Mouse (Mus musculus): Measurements from ENCODE around the gene Adh6a. TPM values are rescaled to one million over a fixed set of nuclear protein-coding genes. Genes with fewer than 3 reads are reported as not detected.

Adh6a gene
- 1.7 and 2.3 TPM in 2 replicates for polyA plus RNA-seq (2015; fragmentation: Nextera tagmentation; extraction: Ambion mirVana)

DNA sequence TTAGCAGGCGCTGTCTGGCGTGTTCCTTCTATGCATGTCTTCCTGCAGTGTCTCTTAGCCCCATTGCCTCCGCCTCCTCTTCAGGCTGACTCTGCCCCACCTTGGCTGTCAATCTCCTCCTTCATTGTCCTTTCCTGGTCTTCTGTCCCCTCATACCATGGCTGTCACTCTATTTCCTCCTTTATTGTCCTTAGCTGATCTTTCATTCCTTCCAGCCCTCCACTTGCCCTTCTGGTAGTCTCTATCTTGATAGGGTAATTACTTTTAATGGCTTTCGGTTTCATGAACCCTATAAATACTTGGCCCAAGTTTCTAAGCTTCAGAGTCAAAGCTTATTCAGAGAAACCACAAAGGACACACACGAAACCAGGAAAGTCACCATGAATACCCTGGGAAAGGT is at the start of gene Adh6a:
Gene Adh6a (plus strand): TSS at position 322 of the 400 bp plus-strand sequence.
- H3K4me3 ChIP-seq (replicated peaks): no peak within 1 kb of the TSS
- H3K4me2 ChIP-seq (replicated peaks): no peak within 1 kb of the TSS
- H3K9ac ChIP-seq: no peak within 1 kb of the TSS
- ATAC-seq: peak; percentile 84
- no peaks in the 10 kb centered on the region for H3K9me3 ChIP-seq
- H3K27me3 ChIP-seq (replicated peaks): no peaks in the 10 kb centered on the region
- no peaks in the 10 kb centered on the region for H3K36me3 ChIP-seq
- H3K27ac ChIP-seq: no peak within 1 kb of the TSS
- WGBS: 78% methylated on average over 5 of the region's 5 CpGs
- H3K4me1 ChIP-seq (replicated peaks): no peaks in the 10 kb centered on the region

DNA sequence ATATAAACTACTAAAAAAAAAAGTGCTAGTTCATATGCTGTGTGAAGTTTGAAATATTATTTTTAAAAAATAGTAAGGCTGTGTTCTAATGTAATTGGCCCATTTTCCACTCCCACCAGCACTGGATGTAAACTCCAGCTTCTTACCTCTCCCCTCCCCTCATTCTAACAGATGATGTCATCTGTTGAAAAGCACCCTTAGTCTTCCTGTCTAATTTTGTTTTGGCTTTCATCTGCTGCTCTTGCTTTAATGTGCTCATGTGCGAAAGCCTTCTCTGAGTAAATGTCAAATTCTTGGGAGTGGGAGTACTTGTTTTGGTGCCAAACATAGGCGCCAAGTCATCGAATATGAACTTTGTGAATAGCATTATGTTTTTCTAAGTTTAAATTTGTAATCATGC is 48.4 kb upstream of the Adh6a start:
- Histone ChIP-seq H3K9me3 (no peaks in the 10 kb centered on the region), H3K36me3 (no peaks in the 10 kb centered on the region), H3K27ac (no peak overlapping the region), H3K4me2 (replicated peaks) (no peak overlapping the region), H3K9ac (no peak overlapping the region), H3K27me3 (replicated peaks) (no peaks in the 10 kb centered on the region), H3K4me3 (replicated peaks) (no peak overlapping the region), H3K4me1 (replicated peaks) (no peaks in the 10 kb centered on the region)
- no peak for ATAC-seq
- 73% methylated on average over 3 of the region's 3 CpGs for WGBS

DNA sequence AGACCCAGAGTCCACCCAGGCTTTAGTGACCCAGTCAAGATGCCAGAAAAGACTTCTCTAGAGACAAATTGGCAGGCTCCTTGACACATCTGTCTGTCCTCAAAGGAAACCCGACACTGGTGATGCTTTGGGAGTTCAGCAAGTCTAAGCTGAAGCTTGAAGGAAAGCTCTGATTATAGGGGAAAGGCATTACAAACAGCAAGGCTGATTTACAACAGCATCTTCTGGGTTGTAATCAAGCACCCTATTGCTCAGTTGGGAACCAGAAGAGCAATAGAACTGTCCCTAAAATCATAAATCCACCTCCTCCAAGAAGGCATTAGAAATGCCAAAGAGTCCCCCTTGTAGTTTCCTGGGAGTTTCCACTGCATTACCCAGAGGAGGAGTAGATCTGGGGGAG is 42.6 kb upstream of the Adh6a start:
- no peak for ATAC-seq
- Histone ChIP-seq H3K9me3 (no peaks in the 10 kb centered on the region), H3K4me2 (replicated peaks) (no peak overlapping the region), H3K27ac (no peak overlapping the region), H3K36me3 (no peaks in the 10 kb centered on the region), H3K9ac (no peak overlapping the region), H3K4me3 (replicated peaks) (no peak overlapping the region), H3K4me1 (replicated peaks) (no peaks in the 10 kb centered on the region), H3K27me3 (replicated peaks) (no peaks in the 10 kb centered on the region)
- 24% methylated on average over 1 of the region's 1 CpGs for WGBS

DNA sequence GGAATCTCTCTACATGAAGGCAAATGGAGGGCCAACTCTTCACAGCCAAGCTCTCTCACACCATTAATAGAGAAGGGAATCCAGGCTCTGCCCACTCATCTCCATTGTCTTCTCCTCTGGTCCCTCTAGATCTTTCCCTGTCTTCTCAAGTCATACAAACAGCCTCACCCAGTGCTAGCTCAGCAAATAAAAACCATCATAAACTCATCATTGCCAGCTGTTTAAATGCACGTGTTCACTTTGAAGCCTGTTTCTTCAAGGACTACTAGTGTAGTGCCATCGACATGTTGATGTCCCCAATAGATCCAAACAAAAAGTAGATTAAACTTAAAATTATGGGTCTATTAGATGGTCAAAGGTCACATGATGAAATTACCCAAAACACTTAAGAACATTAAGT is 41.8 kb upstream of the Adh6a start:
- no peak overlapping the region for H3K4me3 ChIP-seq (replicated peaks)
- H3K27me3 ChIP-seq (replicated peaks): no peaks in the 10 kb centered on the region
- WGBS: 54% methylated on average over 2 of the region's 2 CpGs
- H3K36me3 ChIP-seq: no peaks in the 10 kb centered on the region
- H3K9me3 ChIP-seq: no peaks in the 10 kb centered on the region
- H3K9ac ChIP-seq: no peak overlapping the region
- ATAC-seq: no peak
- no peak overlapping the region for H3K27ac ChIP-seq
- H3K4me1 ChIP-seq (replicated peaks): no peaks in the 10 kb centered on the region
- H3K4me2 ChIP-seq (replicated peaks): no peak overlapping the region

DNA sequence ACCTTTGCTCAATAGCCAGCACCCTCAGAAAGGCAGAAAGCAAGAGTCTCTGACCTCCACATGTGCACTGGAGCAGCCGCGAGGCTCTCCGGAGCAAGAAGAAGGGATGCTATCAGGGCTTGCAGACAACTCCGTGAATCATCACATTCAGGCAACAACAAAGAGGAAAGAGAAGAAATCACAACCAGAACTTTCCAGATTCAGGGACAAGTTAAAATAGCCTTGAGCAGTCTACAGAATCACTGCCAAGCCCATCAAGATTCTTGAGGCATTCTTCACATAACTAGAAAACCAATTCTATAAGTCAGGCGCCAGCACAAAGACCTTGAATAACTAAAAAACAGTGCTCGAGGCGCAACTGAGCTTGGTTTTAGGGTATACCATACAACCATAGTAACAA is 40.0 kb upstream of the Adh6a start:
- H3K9ac ChIP-seq: no peak overlapping the region
- peaks cover 8% of the 10 kb centered on the region; the same call in 1 of the 2 replicates for H3K4me1 ChIP-seq (replicated peaks)
- no peaks in the 10 kb centered on the region for H3K36me3 ChIP-seq
- no peak for ATAC-seq
- WGBS: 87% methylated on average over 7 of the region's 7 CpGs
- H3K9me3 ChIP-seq: no peaks in the 10 kb centered on the region
- H3K4me2 ChIP-seq (replicated peaks): no peak overlapping the region
- no peaks in the 10 kb centered on the region for H3K27me3 ChIP-seq (replicated peaks)
- H3K27ac ChIP-seq: no peak overlapping the region
- H3K4me3 ChIP-seq (replicated peaks): no peak overlapping the region

DNA sequence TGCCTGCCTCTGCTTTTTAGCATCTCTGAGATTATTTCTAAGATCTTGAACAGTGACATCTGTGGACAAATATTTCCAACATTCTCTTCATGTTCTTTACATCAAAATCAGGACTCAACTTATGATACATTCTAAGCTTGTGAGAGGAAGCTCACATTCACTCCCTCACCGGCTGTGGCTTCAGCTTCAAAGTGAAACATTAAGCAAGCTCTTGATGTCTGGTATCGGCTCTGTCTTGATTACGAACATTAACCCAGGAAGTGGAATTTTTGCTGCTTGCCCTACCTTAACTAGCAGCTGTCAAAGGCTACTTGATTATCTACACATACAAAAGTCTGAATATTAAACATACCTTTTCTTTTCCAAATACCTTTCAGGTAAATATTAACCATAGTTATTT is 38.0 kb upstream of the Adh6a start:
- no peak for ATAC-seq
- Histone ChIP-seq H3K27ac (no peak overlapping the region), H3K4me3 (replicated peaks) (no peak overlapping the region), H3K27me3 (replicated peaks) (no peaks in the 10 kb centered on the region), H3K36me3 (no peaks in the 10 kb centered on the region), H3K4me1 (replicated peaks) (peaks cover 8% of the 10 kb centered on the region; the same call in 1 of the 2 replicates), H3K9me3 (no peaks in the 10 kb centered on the region), H3K4me2 (replicated peaks) (no peak overlapping the region), H3K9ac (no peak overlapping the region)
- 55% methylated on average over 3 of the region's 3 CpGs for WGBS

DNA sequence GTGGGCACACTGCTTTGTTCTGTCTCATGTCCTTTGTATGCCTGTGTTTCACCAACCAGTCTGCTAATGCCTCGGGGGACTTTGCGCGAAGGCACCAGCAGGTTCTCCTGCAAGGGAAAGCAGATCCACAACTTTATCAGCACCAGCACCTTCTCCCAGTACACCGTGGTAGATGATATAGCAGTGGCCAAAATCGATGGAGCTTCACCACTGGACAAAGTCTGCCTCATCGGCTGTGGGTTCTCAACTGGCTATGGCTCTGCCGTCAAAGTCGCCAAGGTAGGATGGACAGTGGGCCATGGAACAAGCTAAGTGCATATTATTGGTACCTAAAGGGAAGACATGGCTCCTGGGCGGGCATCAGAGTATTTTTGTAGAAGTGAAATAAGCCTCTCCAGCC is 30.5 kb upstream of the Adh6a start:
- no peaks in the 10 kb centered on the region for H3K36me3 ChIP-seq
- H3K9ac ChIP-seq: no peak overlapping the region
- 95% methylated on average over 9 of the region's 9 CpGs for WGBS
- peaks cover 1% of the 10 kb centered on the region; the same call in 1 of the 2 replicates for H3K4me1 ChIP-seq (replicated peaks)
- no peaks in the 10 kb centered on the region for H3K27me3 ChIP-seq (replicated peaks)
- no peaks in the 10 kb centered on the region for H3K9me3 ChIP-seq
- no peak overlapping the region for H3K4me3 ChIP-seq (replicated peaks)
- ATAC-seq: no peak
- H3K27ac ChIP-seq: no peak overlapping the region
- no peak overlapping the region for H3K4me2 ChIP-seq (replicated peaks)

DNA sequence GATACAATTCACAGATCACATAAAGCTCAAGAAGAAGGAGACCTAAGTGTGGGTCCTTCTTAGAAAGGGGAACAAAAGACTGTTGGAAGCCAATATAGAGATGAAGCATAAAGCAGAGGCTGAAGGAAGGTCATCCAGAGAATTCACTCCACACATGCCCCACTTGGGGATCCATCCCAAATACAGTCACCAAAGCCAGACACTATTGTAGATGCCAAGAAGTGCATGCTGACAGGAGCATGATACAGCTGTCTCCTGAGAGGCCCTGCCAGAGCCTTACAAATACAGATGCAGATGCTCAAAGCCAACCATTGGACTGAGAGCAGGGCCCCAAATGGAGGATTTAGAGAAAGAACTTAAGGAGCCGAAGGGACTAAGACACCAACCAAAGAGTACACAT is 29.3 kb upstream of the Adh6a start:
- H3K36me3 ChIP-seq: no peaks in the 10 kb centered on the region
- no peak overlapping the region for H3K27ac ChIP-seq
- H3K27me3 ChIP-seq (replicated peaks): no peaks in the 10 kb centered on the region
- no peaks in the 10 kb centered on the region for H3K9me3 ChIP-seq
- 90% methylated on average over 1 of the region's 1 CpGs for WGBS
- H3K4me1 ChIP-seq (replicated peaks): no peaks in the 10 kb centered on the region
- no peak overlapping the region for H3K4me3 ChIP-seq (replicated peaks)
- no peak overlapping the region for H3K9ac ChIP-seq
- H3K4me2 ChIP-seq (replicated peaks): no peak overlapping the region
- no peak for ATAC-seq

DNA sequence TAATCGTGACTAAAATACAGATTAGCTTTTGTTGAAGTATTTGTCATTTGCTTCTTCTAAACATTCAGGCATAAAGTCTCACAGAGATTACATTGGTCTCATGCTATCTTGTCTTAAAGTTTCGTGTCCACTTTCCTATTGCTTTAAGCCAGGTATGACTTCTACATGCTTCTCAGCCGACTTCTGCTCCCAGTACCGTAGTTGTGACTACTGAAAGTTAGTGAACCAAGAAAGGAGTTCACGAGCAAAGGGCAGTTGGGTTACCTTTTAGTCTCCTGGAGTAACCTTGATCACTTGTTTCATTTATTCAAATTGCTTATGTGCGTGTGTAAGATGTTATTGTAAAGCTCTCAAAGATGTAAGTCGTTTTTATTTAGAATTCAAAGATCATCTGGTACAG is 27.1 kb upstream of the Adh6a start:
- H3K9me3 ChIP-seq: no peaks in the 10 kb centered on the region
- WGBS: 91% methylated on average over 7 of the region's 7 CpGs
- no peak overlapping the region for H3K9ac ChIP-seq
- no peaks in the 10 kb centered on the region for H3K4me1 ChIP-seq (replicated peaks)
- H3K4me2 ChIP-seq (replicated peaks): no peak overlapping the region
- H3K27me3 ChIP-seq (replicated peaks): no peaks in the 10 kb centered on the region
- H3K4me3 ChIP-seq (replicated peaks): no peak overlapping the region
- H3K27ac ChIP-seq: no peak overlapping the region
- no peak for ATAC-seq
- H3K36me3 ChIP-seq: no peaks in the 10 kb centered on the region

DNA sequence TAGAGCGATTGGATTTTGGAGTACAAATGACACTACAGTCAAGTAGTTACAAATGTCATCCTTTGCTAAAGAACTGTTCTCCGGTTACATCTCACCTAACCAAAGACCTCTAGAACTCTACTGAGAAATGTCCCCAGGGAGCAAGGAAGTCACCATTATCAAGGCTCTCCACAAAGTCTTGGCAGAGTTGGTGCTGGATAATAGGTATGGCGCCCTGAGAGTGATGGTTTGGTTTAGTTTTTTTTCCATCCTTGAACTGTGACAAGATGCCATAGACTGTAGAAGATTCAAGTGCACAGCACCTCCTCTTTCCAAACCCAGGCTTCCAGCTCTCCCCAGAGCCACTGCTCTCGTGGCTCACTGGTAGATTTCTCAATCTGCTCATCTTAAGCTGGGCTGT is 25.4 kb upstream of the Adh6a start:
- ATAC-seq: no peak

DNA sequence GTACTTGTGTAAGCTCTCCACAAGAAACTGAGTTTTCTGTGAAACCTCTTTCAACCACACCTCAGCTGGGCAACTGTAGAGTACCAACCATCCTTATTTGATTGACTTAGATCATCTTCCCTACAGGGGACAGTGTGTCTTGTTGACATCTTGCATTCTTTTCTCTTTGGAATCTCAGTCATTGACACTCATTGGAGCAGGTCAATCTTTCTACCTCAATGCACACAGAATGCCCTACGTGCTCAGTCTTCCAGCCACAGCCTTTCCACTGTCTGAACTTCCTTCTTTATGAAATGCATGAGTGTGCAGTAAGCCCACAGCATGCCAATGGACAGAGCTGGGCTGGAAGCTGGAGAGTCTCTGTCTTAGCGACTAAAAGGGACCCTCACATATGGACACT is 22.4 kb upstream of the Adh6a start:
- no peaks in the 10 kb centered on the region for H3K4me1 ChIP-seq (replicated peaks)
- H3K4me3 ChIP-seq (replicated peaks): no peak overlapping the region
- H3K27me3 ChIP-seq (replicated peaks): no peaks in the 10 kb centered on the region
- H3K9me3 ChIP-seq: no peaks in the 10 kb centered on the region
- no peak overlapping the region for H3K4me2 ChIP-seq (replicated peaks)
- no peak overlapping the region for H3K9ac ChIP-seq
- no peak for ATAC-seq
- H3K27ac ChIP-seq: no peak overlapping the region
- 79% methylated on average over 2 of the region's 2 CpGs for WGBS
- no peaks in the 10 kb centered on the region for H3K36me3 ChIP-seq

More for the DNA sequence above, 25.4 kb upstream of the Adh6a start:
- H3K36me3 ChIP-seq: no peaks in the 10 kb centered on the region
- H3K4me1 ChIP-seq (replicated peaks): no peaks in the 10 kb centered on the region
- no peaks in the 10 kb centered on the region for H3K27me3 ChIP-seq (replicated peaks)
- H3K4me2 ChIP-seq (replicated peaks): no peak overlapping the region
- H3K9ac ChIP-seq: no peak overlapping the region
- H3K4me3 ChIP-seq (replicated peaks): no peak overlapping the region
- no peaks in the 10 kb centered on the region for H3K9me3 ChIP-seq
- 88% methylated on average over 4 of the region's 4 CpGs for WGBS
- no peak overlapping the region for H3K27ac ChIP-seq

DNA sequence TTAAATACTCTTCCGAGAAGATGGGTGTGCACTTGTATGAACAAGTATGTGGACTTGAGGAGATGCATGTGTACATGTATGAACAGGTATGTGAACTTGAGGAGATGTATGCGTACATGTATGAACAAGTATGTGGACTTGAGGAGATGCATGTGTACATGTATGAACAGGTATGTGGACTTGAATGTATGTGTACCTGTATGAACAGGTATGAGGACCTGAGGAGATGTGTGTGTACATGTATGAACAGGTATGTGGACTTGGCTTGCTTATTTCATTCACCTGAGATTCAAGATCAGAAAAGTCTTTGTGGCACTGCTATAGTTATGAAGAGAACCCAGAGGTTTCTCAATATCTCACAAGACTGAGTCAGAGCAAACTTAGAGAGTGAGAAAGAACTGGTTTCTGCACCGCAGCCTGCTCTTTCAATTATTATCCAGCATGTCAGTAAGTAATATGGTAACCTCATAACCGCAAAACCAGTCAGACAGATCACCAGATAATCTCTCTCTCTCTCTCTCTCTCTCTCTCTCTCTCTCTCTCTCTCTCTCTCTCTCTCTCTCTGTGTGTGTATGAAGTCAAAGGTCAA is 21.5 kb upstream of the Adh6a start:
- H3K4me1 ChIP-seq (replicated peaks): no peaks in the 10 kb centered on the region
- no peak for ATAC-seq
- no peak overlapping the region for H3K9ac ChIP-seq
- H3K9me3 ChIP-seq: no peaks in the 10 kb centered on the region
- no peaks in the 10 kb centered on the region for H3K36me3 ChIP-seq
- H3K4me2 ChIP-seq (replicated peaks): no peak overlapping the region
- H3K27ac ChIP-seq: no peak overlapping the region
- H3K4me3 ChIP-seq (replicated peaks): no peak overlapping the region
- 90% methylated on average over 4 of the region's 4 CpGs for WGBS
- no peaks in the 10 kb centered on the region for H3K27me3 ChIP-seq (replicated peaks)

DNA sequence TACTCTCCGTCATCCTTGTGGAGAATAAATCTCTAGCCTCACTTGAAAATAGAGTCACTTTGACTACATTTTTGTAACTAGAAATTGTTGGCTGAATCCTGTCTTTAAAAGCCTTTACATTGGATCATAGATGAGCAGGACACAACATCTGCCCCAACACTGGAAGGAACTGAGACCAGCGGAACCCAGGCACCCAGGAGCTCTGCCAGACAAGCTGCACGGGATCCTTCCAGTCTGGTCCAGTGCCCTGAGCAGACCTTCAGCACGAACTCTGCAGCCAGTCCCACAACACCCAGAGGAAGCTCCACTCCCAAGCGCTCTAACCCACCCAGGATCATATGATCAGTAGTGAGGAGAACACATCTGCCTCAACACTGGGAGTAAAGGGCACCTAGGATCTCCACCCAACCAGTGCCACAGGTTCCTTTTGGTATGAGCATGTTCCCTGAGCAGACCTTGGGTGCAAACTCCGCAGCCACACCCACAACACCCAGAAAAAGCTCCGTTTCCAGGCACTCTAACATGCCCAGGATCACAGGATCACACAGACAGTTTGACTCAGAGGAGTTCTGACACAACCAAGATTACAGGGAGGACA is 19.7 kb upstream of the Adh6a start:
- Histone ChIP-seq H3K4me1 (replicated peaks) (no peaks in the 10 kb centered on the region), H3K27me3 (replicated peaks) (no peaks in the 10 kb centered on the region), H3K4me3 (replicated peaks) (no peak overlapping the region), H3K27ac (no peak overlapping the region), H3K9me3 (no peaks in the 10 kb centered on the region), H3K36me3 (no peaks in the 10 kb centered on the region), H3K9ac (no peak overlapping the region), H3K4me2 (replicated peaks) (no peak overlapping the region)
- 80% methylated on average over 7 of the region's 7 CpGs for WGBS
- ATAC-seq: peak; percentile 88
